Mouse (Mus musculus) bone marrow macrophage, adult 2 months (primary cell): ENCODE results near the gene Ctnna3.

Experiments used
- CTCF ChIP-seq: IDR thresholded peaks from 2 replicates; pipeline ENCODE4 v1.5.1; 2012; ENCODE audit warnings: low read depth, mild to moderate bottlenecking, low read length, moderate library complexity
- POLR2A ChIP-seq: IDR thresholded peaks from 2 replicates; pipeline ENCODE4 v1.6.1; 2012; ENCODE audit warnings: mild to moderate bottlenecking, low read depth, low read length, borderline replicate concordance

DNA sequence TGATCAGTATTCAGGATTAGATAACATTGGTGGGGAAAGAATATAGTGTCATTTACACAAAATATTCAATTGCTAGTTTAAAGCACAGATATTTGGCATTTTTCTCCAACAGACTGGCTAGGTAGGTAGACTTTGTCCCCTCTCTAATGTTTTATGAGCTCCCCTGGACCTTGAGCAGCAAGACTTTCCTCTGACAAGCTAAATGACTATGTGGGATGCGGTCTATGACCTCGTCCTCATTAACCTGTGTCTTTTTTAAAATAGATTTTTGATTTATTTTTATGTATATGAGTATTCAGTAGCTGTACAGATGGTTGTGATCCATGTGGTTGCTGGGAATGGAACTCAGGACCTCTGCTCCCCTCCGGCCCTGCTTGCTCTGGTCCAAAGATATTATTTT, 1471.8 kb downstream of the Ctnna3 start:
- TF ChIP-seq POLR2A (no peak), CTCF (no peak)
